10 mouse cellular contexts compared by ENCODE assay signal in the genomic region with DNA sequence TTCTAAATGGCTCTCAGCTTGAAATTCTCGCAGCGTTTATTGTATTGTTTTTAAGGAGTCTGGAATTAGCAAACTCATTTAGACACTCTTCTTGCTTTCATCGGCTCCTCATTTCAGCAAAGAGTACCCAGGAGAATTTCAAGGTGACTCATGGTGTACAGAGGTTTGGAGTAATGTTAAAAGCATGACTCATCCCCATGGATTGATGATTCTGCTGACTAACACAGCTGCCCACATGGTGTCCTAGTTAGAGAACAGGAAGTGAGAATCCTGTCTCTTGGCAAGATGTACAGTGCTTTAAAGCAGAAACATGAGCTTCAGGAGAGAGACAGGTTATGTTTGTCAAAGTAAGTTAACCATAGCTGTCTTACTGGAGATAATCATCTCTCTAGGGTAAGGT.
DNase-seq lines count a peak whose midpoint lies in the region; ATAC-seq and TF ChIP-seq lines count a peak whose summit lies in the region.
"Had no signal": no experiment of that assay in that cellular context is flagged by ENCODE, and none has a peak within 500 bp of the region (broad histone marks: within the 10 kb centered on the region; RNA-seq: fewer than 3 reads in every experiment).

No protein-coding gene starts in this region.

- no peaks in the 10 kb centered on the region for H3K27me3 ChIP-seq in forebrain, embryonic 11.5 days (ENCODE audit: control insufficient read depth, insufficient read depth, low read length)
- H3K27me3 ChIP-seq: hindbrain, embryonic 13.5 days; lung, embryonic 15.5 days had no signal

- 84% methylated on average over 3 of the region's 3 CpGs for WGBS in forebrain, embryonic 11.5 days

- no peaks in the 10 kb centered on the region for H3K4me1 ChIP-seq in forebrain, embryonic 11.5 days (replicated peaks; ENCODE audit: control insufficient read depth, insufficient read depth, low read length)
- H3K4me1 ChIP-seq: hindbrain, embryonic 13.5 days; lung, embryonic 15.5 days had no signal

- H3K36me3 ChIP-seq in forebrain, embryonic 11.5 days (ENCODE audit: control insufficient read depth, insufficient read depth, low read length), result no peaks in the 10 kb centered on the region
- H3K36me3 ChIP-seq: hindbrain, embryonic 13.5 days; lung, embryonic 15.5 days had no signal

- no peak for TF ChIP-seq CTCF in gastrocnemius, adult 2 months (IDR thresholded peaks at IDR 0.05)

- no peak for ATAC-seq in forebrain, embryonic 11.5 days (replicated peaks; ENCODE audit: low FRiP score)

- H3K27ac ChIP-seq in gastrocnemius, adult 2 months, result peak overlapping the region; percentile 68
- H3K27ac ChIP-seq in forebrain, embryonic 11.5 days (ENCODE audit: low read depth, low read length), result no peak overlapping the region
- H3K27ac ChIP-seq: hindbrain, embryonic 13.5 days; lung, embryonic 15.5 days had no signal

- no peak for DNase-seq in gastrocnemius, adult 2 months
- DNase-seq in gastrocnemius, postnatal 10 days, result no peak
- DNase-seq in 3T3-L1 (ENCODE audit: low read depth, low spot score), result peak; percentile 97
- DNase-seq in adrenal gland, postnatal 10 days, result peak; percentile 17
- peak; percentile 3 for DNase-seq in layer of hippocampus, adult 9-10 months (ENCODE audit: low spot score)
- DNase-seq in thymus, postnatal 25 days, result no peak
- no peak for DNase-seq in urinary bladder, postnatal 10 days (ENCODE audit: low spot score)
- no peak for DNase-seq in forebrain, embryonic 11.5 days (ENCODE audit: low spot score)

- intact Hi-C loops in gastrocnemius, adult 2 months (cut with DNase I), result no loop called here

- no peak overlapping the region for H3K4me2 ChIP-seq in forebrain, embryonic 11.5 days (ENCODE audit: low read depth, low read length, severe bottlenecking)
- H3K4me2 ChIP-seq: hindbrain, embryonic 13.5 days; lung, embryonic 15.5 days had no signal

- H3K4me3 ChIP-seq in gastrocnemius, adult 2 months, result peak overlapping the region; percentile 32
- H3K4me3 ChIP-seq in forebrain, embryonic 11.5 days (ENCODE audit: low read depth, low read length), result no peak overlapping the region
- H3K4me3 ChIP-seq: hindbrain, embryonic 13.5 days; lung, embryonic 15.5 days had no signal

- H3K9me3 ChIP-seq in forebrain, embryonic 11.5 days (ENCODE audit: control insufficient read depth, low read length), result no peaks in the 10 kb centered on the region
- H3K9me3 ChIP-seq: hindbrain, embryonic 13.5 days; lung, embryonic 15.5 days had no signal

- no peak overlapping the region for H3K9ac ChIP-seq in forebrain, embryonic 11.5 days (ENCODE audit: low read length)
- H3K9ac ChIP-seq: hindbrain, embryonic 13.5 days; lung, embryonic 15.5 days had no signal

Comparison
In these comparisons a context has a peak if more than half of its experiments do, and no peak if none do; other contexts are left out.
1. DNase-seq: peak in 3T3-L1 (single experiment), adrenal gland, postnatal 10 days (single experiment) and layer of hippocampus, adult 9-10 months (single experiment); none in gastrocnemius, adult 2 months (single experiment), gastrocnemius, postnatal 10 days (single experiment), thymus, postnatal 25 days (single experiment), urinary bladder, postnatal 10 days (single experiment) and forebrain, embryonic 11.5 days (single experiment).